Mouse (Mus musculus) urinary bladder, postnatal 4 days (tissue): ENCODE measurements at regions not wholly inside any gene's neighbourhood (a gene's known extent, or its start where the extent isn't known, plus 50 kb on each side); places are given as distances from the start of the nearest gene placed in this dataset.
A peak's percentile ranks its signal among the peaks of the same experiment; 100 is the strongest.

Source experiments
- DNase-seq, 2 experiments: peaks; one replicate each; pipeline ENCODE4 v3.0.0; 2021 to 2022; ENCODE audit warnings: low spot score in 2 of 2

DNA sequence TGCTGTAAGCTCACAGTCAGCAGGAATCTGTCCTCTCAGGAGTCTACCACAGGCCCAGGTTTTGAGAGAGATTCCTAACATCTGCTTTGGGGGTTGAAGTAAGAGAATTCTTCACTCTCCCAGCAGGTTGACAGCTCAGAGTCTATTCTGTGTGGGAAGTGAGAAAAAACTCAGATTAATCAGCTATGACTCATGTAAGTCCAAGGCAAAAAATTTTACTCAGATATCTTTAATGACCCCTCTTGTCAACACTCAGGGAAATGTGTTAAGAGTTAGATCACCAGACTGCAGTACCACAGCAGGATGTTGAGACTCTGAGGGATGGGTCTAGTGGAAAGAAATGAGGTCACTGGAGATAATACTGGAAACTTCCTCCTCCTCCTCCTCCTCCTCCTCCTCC lies 688.4 kb downstream of the Hs3st4 start:
- DNase-seq: no peak

DNA sequence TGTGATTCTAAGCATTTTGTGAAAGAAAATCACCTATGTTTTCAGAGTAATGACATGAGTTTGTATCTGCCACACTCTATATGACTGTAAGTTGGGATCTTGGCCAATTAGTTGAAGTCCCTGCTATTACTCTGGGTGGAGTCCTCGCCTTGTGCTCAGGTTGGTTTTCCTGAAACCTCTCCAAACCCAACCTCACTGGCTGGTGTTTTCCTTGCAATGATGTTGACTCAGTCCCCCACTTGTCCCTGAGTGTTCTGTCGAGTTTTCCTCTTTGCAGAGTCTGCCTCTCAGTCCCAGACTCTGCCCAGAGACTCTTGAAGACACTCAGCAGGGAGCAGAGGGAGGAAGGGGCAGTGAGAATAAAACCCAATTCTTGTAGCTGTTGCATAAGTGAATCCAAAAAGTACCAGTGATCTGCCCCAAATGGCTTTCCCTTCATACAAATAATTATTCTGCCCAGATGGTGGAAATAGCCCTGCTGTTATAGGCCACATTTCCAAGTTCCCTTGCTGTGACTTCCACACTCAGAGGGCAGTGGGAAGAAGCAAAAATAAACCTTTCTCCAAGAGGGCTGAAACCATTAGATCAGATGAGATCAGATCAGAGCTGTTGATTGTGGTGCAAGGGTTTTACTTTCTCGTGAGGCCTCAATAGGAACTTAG lies 694.3 kb downstream of the Hs3st4 start:
- DNase-seq: no peak

GRCm38 (mm10) chr7:124680561-124680960 lies 697.9 kb downstream of the Hs3st4 start:
- no peak for DNase-seq

DNA sequence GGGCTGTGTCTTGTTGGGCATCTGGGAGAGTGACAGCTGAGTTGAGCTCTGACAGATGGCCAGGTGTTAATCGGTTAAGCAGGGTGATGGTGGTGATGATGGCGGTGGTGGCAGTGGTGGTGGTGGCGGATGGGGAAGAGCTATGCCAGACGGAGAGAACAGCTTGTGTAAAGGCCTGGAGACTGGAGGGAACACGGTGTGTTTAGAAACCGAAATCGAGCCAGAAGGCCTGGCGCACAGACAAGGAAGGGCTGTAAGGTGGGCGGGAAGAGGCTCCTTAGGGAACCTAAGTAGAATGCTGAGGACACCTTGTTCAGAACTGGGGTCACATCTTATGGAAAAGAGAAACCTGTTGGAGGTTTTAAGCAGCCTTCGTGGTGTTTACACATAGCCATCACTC lies 698.5 kb downstream of the Hs3st4 start:
- DNase-seq: no peak

DNA sequence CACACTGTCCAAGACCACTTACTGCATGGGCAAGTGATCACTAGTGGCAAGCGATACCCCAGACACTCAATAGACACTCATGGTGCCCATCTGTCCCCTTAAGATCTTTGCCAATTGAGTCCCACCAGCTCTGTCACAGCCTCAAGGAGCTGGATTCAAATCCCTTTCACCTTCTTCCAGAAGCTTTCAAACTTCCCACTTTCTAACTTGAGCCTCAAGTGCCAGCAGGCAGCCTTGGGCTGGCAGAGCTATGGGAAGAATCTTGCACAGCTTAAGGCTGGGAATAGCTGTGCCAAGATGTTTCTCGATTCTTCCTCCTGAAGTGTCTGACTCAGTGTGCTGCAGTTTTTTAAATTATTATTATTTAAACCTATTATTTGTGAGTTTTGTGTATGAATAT lies 699.2 kb downstream of the Hs3st4 start:
- DNase-seq: no peak

DNA sequence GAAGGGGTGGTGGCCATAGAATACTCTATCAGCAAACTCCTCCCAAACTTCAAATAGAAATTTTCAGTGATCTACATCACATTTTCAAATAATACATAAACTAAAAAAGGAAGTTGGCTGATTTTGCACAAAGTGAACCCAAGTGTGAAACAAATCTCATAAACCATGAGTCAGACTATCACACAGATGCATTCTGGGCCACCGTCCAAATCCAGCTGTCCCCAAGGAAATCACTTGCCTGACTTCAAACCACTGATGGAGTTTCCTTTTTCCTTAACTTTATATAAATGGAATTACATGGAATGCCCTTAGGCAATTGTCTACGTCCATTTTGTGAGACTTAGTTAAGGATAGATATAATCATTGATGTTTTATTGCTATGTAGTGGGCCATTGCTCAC lies 702.8 kb downstream of the Hs3st4 start:
- peak; percentile 44 to 72 for DNase-seq

DNA sequence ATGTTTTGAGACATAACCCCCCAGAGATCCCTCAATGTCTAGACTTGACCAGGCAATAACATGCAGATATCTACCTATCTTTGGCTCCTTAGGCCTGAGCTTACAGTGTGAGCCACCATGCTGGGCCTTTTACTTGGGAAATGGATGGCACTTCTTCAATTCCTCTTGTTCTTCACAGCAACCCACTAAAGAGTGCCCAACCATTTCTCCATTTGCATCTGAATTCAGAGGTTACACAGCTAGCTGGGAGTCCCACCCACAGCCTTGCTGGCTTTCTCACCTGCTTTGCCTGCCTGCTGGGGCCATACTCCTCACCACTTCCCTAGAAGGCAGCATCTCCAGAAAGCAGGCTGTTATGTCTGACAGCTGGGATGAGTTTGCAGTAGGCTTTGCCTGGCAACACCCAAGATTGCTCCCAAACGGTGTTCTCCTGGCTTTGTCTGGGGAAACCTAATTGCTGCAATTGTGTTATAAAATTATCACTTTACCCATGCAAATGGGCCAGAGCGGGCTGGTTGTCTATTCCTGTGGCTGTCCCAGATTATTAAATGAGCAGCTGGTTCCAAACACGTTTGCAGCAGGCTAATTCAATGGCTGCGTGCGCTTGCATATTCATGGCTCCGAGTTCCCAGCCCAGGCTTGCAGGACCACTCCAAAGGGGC lies 721.6 kb downstream of the Hs3st4 start:
- DNase-seq: no peak

- DNase-seq: no peak
Observed at GRCm38 (mm10) chr7:124707143-124707542, 724.5 kb downstream of the Hs3st4 start.

GRCm38 (mm10) chr7:124708771-124709485 lies 726.3 kb downstream of the Hs3st4 start:
- DNase-seq: no peak

DNA sequence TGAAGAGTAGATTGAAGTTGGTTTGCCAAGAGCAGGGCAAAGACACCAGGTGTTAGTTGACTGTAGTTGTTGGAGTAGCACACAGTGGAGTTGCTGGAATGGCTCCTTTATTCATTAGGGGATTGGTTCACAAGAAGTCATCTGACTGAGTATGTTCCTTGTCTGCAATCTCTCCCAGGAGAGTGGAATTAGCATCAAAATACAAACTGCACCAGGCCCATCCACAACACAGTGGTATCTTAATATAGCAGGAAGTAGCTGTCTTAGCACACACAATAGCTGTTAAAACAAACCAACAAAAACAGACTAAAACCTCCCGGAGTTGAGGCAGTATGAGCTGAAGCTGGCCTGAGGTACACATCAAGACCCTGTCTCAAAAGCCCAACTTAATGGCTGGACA lies 723.5 kb upstream of the Kdm8 start:
- no peak for DNase-seq

DNA sequence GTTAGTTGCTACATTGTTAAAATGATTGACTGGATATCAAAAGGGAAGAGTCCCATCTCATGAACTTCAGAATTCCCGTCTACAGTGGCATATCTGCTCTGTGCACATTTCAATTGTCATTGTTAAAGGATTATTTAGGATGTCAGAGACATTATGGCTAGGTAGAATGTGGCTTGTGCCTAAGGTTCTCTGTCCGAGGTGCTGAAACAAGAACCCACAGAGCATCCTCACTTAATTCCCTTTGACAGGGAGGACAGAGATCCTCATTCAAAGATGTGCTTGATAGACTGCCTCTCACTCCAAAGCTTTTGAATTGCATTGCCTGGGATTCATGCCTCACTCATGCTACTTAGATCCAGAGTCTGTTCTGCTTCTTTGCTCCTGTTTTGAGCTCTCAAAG lies 702.4 kb upstream of the Kdm8 start:
- DNase-seq: no peak

DNA sequence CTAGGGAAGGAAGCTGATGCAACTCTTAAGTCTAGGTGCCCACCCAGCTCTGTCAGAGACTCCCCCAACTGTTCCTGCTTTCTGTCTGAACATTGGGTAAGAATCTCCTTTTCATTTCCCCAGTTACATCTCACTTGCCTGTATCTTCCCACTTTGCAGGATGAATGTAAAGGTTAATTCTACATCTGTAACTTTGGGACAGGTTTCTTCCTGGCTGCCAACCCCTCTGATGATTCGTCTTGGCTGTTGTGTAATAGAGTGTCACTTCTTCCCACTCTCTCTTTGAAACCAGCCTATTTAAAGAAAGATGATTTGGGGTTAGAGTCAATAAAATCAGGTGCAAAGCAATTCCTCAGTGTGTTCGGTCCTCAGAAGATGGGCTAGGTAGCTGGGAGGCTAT lies 698.2 kb upstream of the Kdm8 start:
- DNase-seq: no peak

DNA sequence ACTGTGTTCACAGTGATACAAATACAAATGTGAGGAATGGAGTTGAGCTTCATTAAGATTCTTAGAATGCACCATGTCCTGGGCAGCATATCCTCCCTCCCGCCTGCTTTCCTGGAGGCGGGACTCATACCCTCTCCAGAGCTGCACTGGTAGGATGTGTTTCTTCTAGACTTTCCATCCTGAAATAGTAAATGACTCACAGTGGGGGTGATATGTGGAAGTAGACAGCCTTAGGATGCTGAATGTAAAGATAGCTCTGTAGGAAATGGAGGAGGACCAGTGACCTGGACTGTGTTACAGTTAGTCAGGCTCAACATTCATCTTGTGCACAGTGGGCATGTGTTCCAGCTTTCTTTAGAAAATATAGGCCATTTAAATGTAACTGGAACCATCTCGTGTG lies 696.1 kb upstream of the Kdm8 start:
- DNase-seq: no peak

- no peak for DNase-seq
Observed at GRCm38 (mm10) chr7:124759084-124759483, 685.4 kb upstream of the Kdm8 start.

DNA sequence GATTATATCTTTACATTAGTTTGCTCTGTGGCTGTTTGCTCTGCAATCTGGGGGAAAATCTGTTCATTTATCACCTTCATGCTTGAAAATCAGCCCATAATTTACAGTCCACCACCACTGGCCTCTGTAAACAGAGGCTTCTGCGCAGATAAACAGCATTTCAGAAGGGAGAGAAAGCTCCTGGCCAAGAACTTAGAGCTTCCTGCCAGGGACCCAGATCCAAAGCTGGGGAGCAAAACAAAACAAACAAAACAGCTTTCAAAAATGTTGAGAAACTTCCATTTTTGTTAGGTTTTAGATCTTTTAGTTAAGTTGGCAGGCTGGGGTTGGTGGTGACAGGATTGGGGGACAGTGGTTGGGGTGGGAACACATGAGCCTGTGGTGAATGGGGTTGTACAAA lies 666.7 kb upstream of the Kdm8 start:
- no peak for DNase-seq

- DNase-seq: no peak
Observed at GRCm38 (mm10) chr7:124782816-124783215, 661.7 kb upstream of the Kdm8 start.

DNA sequence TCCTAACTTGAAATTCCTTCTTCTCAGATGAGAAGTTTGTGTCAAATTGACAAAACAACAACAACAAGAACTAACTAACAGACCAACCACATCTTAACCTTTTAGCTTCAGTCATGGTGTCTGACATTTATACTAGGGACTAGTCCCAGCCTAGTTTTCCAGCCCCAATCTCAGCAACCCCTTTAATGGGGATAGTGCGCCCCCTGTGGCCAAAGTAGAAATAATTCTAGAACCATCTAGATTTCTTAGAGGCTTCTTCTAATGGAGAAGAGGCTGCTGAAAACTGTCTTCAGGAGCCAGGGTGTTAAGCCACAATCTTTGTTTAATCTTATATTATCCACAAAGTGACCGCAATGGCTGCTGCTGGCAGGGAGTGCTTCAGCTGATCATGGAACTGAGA lies 659.5 kb upstream of the Kdm8 start:
- DNase-seq: no peak

DNA sequence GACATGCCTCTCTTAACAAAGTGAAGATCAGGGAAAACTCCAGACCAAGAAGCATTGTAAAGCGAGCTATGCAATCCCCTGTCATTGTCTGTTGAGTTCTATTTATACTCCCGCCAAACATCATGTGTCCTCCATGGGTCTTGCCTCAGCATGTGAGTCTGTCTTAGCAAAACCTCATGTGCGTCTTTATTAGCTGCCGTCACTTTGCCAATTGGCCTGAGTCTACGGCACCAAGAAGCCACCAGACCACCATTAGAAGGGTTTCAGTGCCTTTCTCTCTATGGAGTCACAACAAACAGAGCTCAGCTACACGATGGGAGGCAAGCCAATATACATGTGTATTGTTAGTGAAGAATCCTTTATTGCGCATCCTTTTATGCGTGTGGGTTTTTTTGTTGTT lies 658.6 kb upstream of the Kdm8 start:
- DNase-seq: no peak

GRCm38 (mm10) chr7:124788781-124789180 lies 655.7 kb upstream of the Kdm8 start:
- DNase-seq: no peak

DNA sequence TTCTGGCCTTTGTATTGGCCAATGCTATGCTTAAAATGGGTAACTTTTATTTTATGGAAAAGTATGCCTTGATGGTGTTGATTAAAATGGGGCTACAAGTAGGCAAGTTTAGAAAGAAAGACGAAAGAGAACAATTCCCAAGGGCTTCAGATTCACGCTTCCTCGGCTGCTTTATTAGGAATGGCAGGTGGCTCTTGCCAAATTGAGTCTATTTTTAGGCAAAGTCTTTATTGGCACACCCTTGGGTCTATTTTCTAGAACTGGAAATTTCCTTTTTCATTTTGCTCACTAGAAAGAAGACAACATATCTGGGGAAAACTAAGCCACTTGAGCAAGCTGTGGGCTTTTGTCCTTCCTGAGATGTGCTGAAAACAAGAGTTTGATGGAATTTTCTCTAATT lies 641.4 kb upstream of the Kdm8 start:
- DNase-seq: no peak

GRCm38 (mm10) chr7:124834692-124835091 lies 609.8 kb upstream of the Kdm8 start:
- DNase-seq: no peak

- DNase-seq: no peak
Observed at GRCm38 (mm10) chr7:124836531-124836930, 607.9 kb upstream of the Kdm8 start.

DNA sequence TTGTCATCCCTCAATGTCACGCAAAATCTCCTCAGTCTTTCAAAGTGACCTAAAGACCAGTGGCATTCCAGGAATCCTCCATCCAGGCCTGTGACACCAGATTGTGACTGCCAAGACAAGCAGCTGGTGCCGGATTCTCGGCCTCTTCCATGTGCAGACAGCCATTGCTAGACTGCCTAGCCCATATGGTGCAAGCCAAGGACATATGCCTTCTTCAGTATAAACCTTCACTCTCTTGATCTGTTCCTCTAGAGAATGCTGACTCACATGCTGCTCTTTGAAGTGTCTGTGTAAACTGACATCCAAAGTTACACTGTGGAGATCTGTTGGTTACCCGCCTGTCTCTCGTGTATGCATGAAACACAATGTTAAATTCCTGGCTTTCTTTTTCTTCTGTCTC lies 589.4 kb upstream of the Kdm8 start:
- no peak for DNase-seq
